Mouse (Mus musculus) cerebellum, adult (tissue): ENCODE measurements around the gene Dmtf1.

ENCODE experiments used
- ATAC-seq: cut with Nextera tagmentation; 2 replicates; pipeline ENCODE4 v1.9.2; 2017; ENCODE audit warnings: mild to moderate bottlenecking, moderate library complexity, mixed read lengths; ENCODE audit not compliant: insufficient number of reproducible peaks, low FRiP score, low TSS enrichment

The Dmtf1 gene

GRCm38 (mm10) chr5:9109582-9109981 lies 52.0 kb downstream of the Dmtf1 start:
- no peak for ATAC-seq

GRCm38 (mm10) chr5:9108490-9108889 lies 53.1 kb downstream of the Dmtf1 start:
- no peak for ATAC-seq

GRCm38 (mm10) chr5:9107296-9108089 lies 54.1 kb downstream of the Dmtf1 start:
- no peak for ATAC-seq

GRCm38 (mm10) chr5:9106806-9107205 lies 54.8 kb downstream of the Dmtf1 start:
- ATAC-seq, result no peak

- no peak for ATAC-seq
Observed at GRCm38 (mm10) chr5:9103958-9104357, 57.6 kb downstream of the Dmtf1 start.

- no peak for ATAC-seq
Observed at GRCm38 (mm10) chr5:9102696-9103095, 58.9 kb downstream of the Dmtf1 start.

- peak; percentile 66 for ATAC-seq
Observed at GRCm38 (mm10) chr5:9100849-9101801, 60.5 kb downstream of the Dmtf1 start.

GRCm38 (mm10) chr5:9100207-9100848 lies 61.2 kb downstream of the Dmtf1 start, which contains the start of gene Tmem243:
Gene Tmem243, plus strand, starts transcription at chr5:9100668.
- ATAC-seq, result peak; percentile 96

- ATAC-seq, result no peak
Observed at GRCm38 (mm10) chr5:9093490-9093889, 68.1 kb downstream of the Dmtf1 start.

- no peak for ATAC-seq
Observed at GRCm38 (mm10) chr5:9092716-9093115, 68.9 kb downstream of the Dmtf1 start.

GRCm38 (mm10) chr5:9090493-9091106 lies 71.0 kb downstream of the Dmtf1 start:
- no peak for ATAC-seq

GRCm38 (mm10) chr5:9086924-9087719 lies 74.5 kb downstream of the Dmtf1 start:
- no peak for ATAC-seq

- ATAC-seq, result no peak
Observed at GRCm38 (mm10) chr5:9079773-9080501, 81.6 kb downstream of the Dmtf1 start.

- no peak for ATAC-seq
Observed at GRCm38 (mm10) chr5:9073177-9073854, 88.3 kb downstream of the Dmtf1 start.

- ATAC-seq, result no peak
Observed at GRCm38 (mm10) chr5:9071360-9071759, 90.2 kb downstream of the Dmtf1 start.

GRCm38 (mm10) chr5:9069599-9070209 lies 91.9 kb downstream of the Dmtf1 start:
- ATAC-seq, result no peak

GRCm38 (mm10) chr5:9068886-9069285 lies 92.7 kb downstream of the Dmtf1 start:
- peak; percentile 90 for ATAC-seq
